Mouse (Mus musculus) kidney, embryonic 15.5 days (tissue): ENCODE measurements around the gene Gpatch1. TPM values are rescaled to one million over a fixed set of nuclear protein-coding genes. Genes with fewer than 3 reads are reported as not detected.

Experiments used
- ATAC-seq: fragments of 200-750 bp; cut with Nextera tagmentation; replicated peaks from 2 replicates; pipeline ENCODE4 v1.8.0; 2017; ENCODE audit warnings: moderate TSS enrichment; ENCODE audit not compliant: low FRiP score
- H3K27ac ChIP-seq: fragments of 300-500 bp; sonication (generic); 2 replicates; pipeline ENCODE4 v1.5.1; 2015; ENCODE audit warnings: mild to moderate bottlenecking, inconsistent platforms
- H3K27me3 ChIP-seq: fragments of 300-500 bp; sonication (generic); 2 replicates; pipeline ENCODE4 v1.6.1; 2015; ENCODE audit warnings: inconsistent platforms
- H3K36me3 ChIP-seq: fragments of 300-500 bp; sonication (generic); 2 replicates; pipeline ENCODE4 v1.6.1; 2015; ENCODE audit warnings: inconsistent platforms
- H3K4me1 ChIP-seq: fragments of 300-500 bp; sonication (generic); 2 replicates; pipeline ENCODE4 v1.6.1; 2015; ENCODE audit warnings: inconsistent platforms
- H3K4me2 ChIP-seq: fragments of 300-500 bp; sonication (generic); 2 replicates; pipeline ENCODE4 v1.6.1; 2015; ENCODE audit warnings: moderate library complexity, mild to moderate bottlenecking, inconsistent platforms
- H3K4me3 ChIP-seq: fragments of 300-500 bp; sonication (generic); replicated peaks from 2 replicates; pipeline ENCODE4 v1.5.1; 2015; ENCODE audit warnings: mild to moderate bottlenecking, inconsistent platforms
- H3K9ac ChIP-seq: fragments of 300-500 bp; sonication (generic); 2 replicates; pipeline ENCODE4 v1.6.1; 2015; ENCODE audit warnings: mild to moderate bottlenecking, inconsistent platforms
- H3K9me3 ChIP-seq: fragments of 300-500 bp; sonication (generic); replicated peaks from 2 replicates; pipeline ENCODE4 v1.6.1; 2016; ENCODE audit warnings: inconsistent platforms
- WGBS: fragments of 180-500 bp; shearing (Covaris S2); methylation state at CpG from one replicate; pipeline ENCODE4 v1.1.7; 2015; ENCODE audit warnings: mixed read lengths; 5-methylcytosine and 5-hydroxymethylcytosine counted together
- polyA plus RNA-seq: library from polyadenylated mRNA; unstranded; fragments of >200 nt; fragmentation: Nextera tagmentation; extraction: Ambion mirVana; gene quantifications from 2 replicates; pipeline ENCODE4 v1.2.1, GENCODE M21; 2015

Gpatch1 gene
- polyA plus RNA-seq: 19.5 and 20.4 TPM in 2 replicates

DNA sequence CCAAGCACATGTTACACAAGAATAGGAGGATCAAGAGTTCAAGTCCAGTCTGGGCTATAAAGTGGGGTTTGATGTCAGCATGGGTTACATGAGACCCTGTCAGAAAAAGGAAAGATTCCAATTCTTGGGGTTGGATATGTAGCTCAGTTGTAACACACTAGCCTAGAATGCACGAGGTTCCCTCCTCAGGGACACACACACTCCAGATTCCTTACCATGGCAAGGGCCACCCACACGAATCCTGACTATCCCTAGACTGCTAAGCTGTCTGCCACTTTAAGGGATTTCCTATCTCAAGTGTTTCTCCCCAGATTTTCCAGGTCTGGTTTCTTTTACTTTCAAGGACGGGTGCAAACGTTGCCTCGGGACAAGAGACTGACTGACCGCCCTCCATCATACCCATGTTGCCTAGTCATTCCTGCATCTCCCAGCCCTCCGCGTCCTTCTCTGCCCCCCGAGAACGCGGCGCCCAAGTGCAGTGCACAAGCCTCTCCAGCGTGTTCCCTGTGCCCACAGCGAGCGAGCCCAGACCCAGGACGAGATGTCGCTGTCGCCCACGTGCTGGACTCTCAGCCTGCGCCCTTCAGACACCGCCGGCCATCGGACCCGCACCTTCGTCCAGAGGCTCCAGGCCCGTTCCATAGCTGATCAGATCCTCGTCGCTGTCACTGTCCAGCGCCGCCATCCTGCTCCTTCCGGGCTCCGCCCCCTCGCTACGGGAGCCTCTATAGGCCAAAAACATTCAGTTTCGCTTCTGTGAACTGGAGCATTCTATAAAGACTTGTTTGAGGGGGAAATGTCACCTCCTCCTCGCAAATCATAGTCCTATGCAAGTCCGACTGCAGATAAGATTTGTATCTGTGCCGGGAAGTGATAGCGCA is at the start of gene Gpatch1:
TSS of gene Gpatch1 (minus strand) at position 712 of the 881 bp plus-strand sequence.
- Histone ChIP-seq H3K4me3 (peak within 1 kb of the TSS; percentile 94), H3K27me3 (no peaks in the 10 kb centered on the region), H3K9ac (peak within 1 kb of the TSS; percentile 74), H3K36me3 (no peaks in the 10 kb centered on the region), H3K9me3 (no peaks in the 10 kb centered on the region), H3K4me2 (peak within 1 kb of the TSS; percentile 74), H3K27ac (peak within 1 kb of the TSS; percentile 74; the same call in 1 of the 2 replicates), H3K4me1 (peaks cover 18% of the 10 kb centered on the region)
- under 1% methylated on average over 39 of the region's 39 CpGs for WGBS
- peak; percentile 72 for ATAC-seq

DNA sequence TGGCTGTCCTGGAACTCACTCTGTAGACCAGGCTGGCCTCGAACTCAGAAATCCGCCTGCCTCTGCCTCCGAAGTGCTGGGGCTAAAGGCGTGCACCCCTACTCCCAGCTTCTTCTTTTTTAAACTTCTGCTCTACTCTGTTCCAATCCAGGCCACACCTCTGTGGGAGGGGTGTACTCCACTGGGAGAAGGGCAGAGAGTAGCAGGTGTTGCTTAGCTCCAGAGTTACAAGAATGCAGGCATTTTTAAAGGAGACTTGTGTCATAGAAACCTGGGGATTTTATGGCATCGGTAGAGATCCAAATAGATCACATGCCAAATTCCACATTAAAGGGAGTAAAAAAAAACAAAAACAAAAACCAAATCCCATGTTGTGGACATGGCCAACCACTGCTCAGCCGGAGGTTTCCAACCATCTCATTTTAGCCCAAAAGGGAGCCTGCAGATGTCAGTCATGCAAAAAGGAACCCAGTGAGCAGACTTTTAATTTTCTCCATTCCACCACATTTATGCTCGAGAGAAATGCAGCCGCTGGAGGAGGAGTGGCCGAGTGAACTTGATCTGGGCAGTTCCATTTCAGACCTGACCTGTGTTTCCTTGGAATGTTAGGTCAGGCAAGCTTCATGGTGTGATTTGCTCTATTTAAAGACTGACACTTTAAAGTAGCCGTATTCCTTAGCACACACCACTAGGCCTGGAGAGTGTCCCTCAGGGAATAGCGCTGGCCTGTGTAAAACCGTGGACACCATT is 47.1 kb upstream of the Gpatch1 start:
- Histone ChIP-seq H3K4me3 (no peak overlapping the region), H3K27ac (peak overlapping the region; percentile 82), H3K27me3 (no peaks in the 10 kb centered on the region), H3K9ac (no peak overlapping the region), H3K4me1 (peaks cover 45% of the 10 kb centered on the region), H3K4me2 (peak overlapping the region; percentile 21; the same call in 1 of the 2 replicates), H3K36me3 (peaks cover 10% of the 10 kb centered on the region; the same call in 1 of the 2 replicates), H3K9me3 (no peaks in the 10 kb centered on the region)
- ATAC-seq: peak; percentile 73
- WGBS: 35% methylated on average over 12 of the region's 12 CpGs

DNA sequence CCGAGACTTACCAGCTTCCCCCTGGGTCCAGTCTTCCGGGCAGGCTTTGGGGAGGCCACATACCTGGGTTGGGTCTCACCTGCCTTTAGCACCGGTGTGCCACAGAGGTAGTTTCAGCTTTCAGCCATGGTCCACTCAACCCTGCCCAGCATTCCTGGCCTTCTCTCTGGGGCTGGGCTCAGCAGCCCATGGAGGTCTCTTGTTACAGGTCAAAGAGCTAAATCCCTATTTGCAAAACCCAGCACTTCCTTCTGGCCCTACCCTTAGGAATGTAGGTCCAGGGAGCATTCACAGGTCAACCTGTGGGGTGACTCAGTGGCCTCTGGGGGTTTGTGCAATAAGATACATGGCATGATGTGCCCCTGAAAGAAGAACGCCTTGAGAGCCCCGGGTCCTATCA is 44.6 kb upstream of the Gpatch1 start:
- 47% methylated on average over 5 of the region's 5 CpGs for WGBS
- peak; percentile 84 for ATAC-seq
- Histone ChIP-seq H3K36me3 (peaks cover 9% of the 10 kb centered on the region; the same call in 1 of the 2 replicates), H3K4me1 (peaks cover 45% of the 10 kb centered on the region), H3K27ac (peak overlapping the region; percentile 84), H3K27me3 (no peaks in the 10 kb centered on the region), H3K9ac (no peak overlapping the region), H3K4me2 (no peak overlapping the region), H3K4me3 (no peak overlapping the region), H3K9me3 (no peaks in the 10 kb centered on the region)

DNA sequence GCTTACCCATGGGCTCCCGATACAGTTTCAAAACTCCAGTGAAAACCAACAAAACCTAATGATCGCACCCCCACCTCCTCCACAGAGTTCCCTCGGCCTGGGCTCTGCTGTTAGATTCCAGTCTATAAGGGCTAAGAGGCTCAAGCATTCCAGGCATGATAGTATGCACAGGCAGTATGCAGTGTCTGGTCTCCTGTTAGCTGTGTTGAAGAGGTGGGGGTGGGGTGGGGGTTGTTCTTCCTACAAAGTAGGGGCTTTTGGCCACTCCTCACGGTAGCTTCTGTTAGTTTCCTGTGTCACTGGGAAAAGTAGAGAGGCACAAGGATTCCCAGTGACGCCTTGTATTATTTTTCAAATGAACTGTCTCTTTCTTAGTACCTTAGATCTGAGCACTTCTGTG is 44.0 kb upstream of the Gpatch1 start:
- ATAC-seq: no peak
- Histone ChIP-seq H3K4me2 (no peak overlapping the region), H3K27me3 (no peaks in the 10 kb centered on the region), H3K9ac (no peak overlapping the region), H3K27ac (peak overlapping the region; percentile 84), H3K4me3 (no peak overlapping the region), H3K36me3 (peaks cover 6% of the 10 kb centered on the region; the same call in 1 of the 2 replicates), H3K9me3 (no peaks in the 10 kb centered on the region), H3K4me1 (peaks cover 45% of the 10 kb centered on the region)
- 60% methylated on average over 5 of the region's 5 CpGs for WGBS

DNA sequence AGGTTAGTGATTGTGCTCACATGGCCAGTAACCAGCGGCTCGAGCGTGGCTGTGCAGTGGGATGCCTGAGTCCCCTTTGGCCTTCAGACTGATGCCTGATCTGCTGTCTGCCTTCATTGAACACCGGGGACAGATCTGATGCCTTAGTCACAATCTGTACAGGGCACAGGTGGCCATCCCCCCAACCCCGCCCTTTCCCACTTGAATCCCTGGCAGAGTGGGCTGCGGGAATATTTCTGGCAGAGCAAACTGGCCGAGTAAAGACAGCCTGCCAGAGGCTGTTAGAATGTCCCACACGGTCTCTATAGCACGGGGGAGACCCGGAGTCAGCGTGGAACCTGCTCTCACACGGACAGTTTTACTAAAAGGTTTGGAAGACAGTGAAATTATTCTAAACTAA is 39.4 kb upstream of the Gpatch1 start:
- Histone ChIP-seq H3K4me2 (no peak overlapping the region), H3K4me1 (peaks cover 19% of the 10 kb centered on the region), H3K27ac (no peak overlapping the region), H3K36me3 (peaks cover 3% of the 10 kb centered on the region; the same call in 1 of the 2 replicates), H3K27me3 (no peaks in the 10 kb centered on the region), H3K9me3 (no peaks in the 10 kb centered on the region), H3K9ac (no peak overlapping the region), H3K4me3 (no peak overlapping the region)
- 79% methylated on average over 12 of the region's 12 CpGs for WGBS
- ATAC-seq: no peak

DNA sequence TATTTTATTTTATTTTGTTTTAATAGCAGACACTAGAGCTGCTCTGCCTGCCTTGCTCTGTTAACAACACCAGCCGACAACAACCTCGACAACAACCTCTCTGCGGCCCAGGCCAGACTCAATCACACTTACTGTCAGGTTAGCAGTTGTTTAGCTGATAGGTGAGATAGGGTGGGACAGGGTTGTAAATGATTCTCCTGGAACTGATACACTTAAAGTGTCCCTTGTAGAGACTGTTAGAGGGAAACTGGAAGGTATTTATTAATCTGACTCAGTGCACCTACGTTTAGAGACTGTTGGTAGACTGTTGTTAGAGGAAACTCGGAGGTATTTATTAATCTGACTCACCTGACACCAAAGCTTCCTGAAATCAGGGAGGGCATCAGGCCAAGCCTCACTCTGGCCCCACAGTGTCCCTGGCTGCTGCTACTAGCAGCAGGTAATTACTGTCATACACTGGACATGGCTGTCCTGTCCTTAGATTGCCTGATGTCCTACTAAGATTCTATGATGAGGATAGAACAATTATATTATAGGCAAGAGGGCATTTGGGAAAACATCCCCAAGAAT is 37.1 kb upstream of the Gpatch1 start:
- H3K4me3 ChIP-seq: no peak overlapping the region
- no peaks in the 10 kb centered on the region for H3K9me3 ChIP-seq
- H3K36me3 ChIP-seq: peaks cover 3% of the 10 kb centered on the region; the same call in 1 of the 2 replicates
- H3K4me2 ChIP-seq: no peak overlapping the region
- ATAC-seq: no peak
- 49% methylated on average over 5 of the region's 5 CpGs for WGBS
- H3K27ac ChIP-seq: 0 out of 2 replicates have a peak overlapping the region, but pooled peaks have one; percentile 19
- 0 out of 2 replicates have a peak, but pooled peaks cover 10% of the 10 kb centered on the region for H3K4me1 ChIP-seq
- no peaks in the 10 kb centered on the region for H3K27me3 ChIP-seq
- no peak overlapping the region for H3K9ac ChIP-seq

DNA sequence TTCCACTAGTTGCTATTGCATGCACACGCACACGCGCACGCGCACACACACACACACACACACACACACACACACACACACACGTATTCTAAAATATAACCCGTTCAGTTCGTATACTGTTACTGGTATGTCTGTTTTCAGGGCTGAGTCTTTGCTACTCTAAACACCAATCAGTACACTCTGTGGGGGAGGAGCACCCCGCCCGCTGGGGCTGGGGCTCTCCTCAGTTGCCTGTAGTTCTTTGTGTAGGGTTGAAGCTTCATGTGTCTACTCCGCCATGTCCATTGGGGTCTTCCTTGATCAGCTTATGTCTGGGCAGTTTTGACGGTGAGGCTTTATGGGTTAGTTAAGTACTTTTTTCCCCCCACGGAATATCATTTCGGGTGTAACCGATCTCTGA is 35.1 kb upstream of the Gpatch1 start:
- 88% methylated on average over 15 of the region's 15 CpGs for WGBS
- Histone ChIP-seq H3K27me3 (no peaks in the 10 kb centered on the region), H3K27ac (no peak overlapping the region), H3K9me3 (no peaks in the 10 kb centered on the region), H3K9ac (no peak overlapping the region), H3K4me3 (no peak overlapping the region), H3K36me3 (peaks cover 3% of the 10 kb centered on the region; the same call in 1 of the 2 replicates), H3K4me2 (no peak overlapping the region), H3K4me1 (peaks cover 18% of the 10 kb centered on the region; the same call in 1 of the 2 replicates)
- no peak for ATAC-seq

DNA sequence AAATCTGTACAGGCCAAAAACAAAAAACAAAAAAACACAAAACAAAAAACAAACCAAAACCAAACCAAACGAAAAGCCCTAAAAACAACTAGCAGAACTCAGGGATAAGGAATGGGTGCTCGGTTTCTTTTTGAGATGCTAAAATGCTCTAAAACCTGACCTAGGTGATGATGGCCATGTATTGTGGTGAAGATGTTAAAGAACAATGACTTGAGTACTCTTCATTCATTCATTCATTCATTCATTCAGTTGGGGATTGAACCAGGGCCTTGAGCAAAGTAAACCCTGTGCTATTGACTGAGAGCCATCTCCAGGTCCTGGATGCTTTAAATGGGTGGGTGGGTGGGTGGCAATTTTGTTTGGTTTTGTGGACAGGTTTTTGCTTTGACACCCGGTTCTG is 32.9 kb upstream of the Gpatch1 start:
- 0 out of 2 replicates have a peak, but pooled peaks cover 3% of the 10 kb centered on the region for H3K36me3 ChIP-seq
- no peak for ATAC-seq
- no peak overlapping the region for H3K27ac ChIP-seq
- H3K4me1 ChIP-seq: peaks cover 26% of the 10 kb centered on the region; the same call in 1 of the 2 replicates
- 88% methylated on average over 3 of the region's 3 CpGs for WGBS
- H3K4me2 ChIP-seq: no peak overlapping the region
- H3K27me3 ChIP-seq: no peaks in the 10 kb centered on the region
- H3K9me3 ChIP-seq: no peaks in the 10 kb centered on the region
- no peak overlapping the region for H3K4me3 ChIP-seq
- no peak overlapping the region for H3K9ac ChIP-seq

DNA sequence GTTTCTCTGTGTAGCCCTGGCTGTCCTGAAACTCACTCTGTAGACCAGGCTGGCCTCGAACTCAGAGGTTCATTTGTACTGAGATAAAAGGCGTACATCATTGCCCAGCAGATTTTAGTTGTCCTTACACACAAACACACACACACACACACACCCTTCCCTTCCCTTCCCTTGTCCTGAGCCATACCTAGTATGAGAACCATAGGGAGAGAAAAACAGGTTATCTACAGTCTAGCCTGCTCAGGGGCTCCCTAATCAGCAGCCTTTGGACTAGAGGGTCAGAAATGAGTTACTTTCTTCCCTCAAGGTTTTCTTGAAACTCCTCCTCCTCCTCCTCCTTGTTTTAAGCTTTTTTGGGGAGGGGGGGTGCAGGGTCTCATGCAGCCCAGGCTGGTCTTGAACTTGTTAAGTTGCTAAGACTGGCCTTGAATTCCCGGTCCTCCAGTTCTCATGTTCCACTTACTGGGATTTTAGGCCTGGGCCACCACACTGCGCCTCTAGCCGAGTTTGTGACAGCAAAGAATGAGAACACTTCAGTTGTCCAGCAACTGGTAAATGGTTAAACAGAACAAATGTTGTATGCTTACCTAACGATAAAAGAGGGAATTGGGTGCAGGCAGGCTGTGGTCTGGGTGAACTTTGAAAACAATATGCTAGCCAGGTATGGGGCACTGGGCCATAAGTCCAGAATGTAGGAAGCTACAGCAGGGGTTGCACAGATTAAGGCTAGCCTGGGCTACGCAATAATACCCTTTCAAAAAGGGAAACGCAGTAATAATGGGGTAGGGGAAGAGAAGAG is 31.8 kb upstream of the Gpatch1 start:
- Histone ChIP-seq H3K4me2 (no peak overlapping the region), H3K9ac (no peak overlapping the region), H3K9me3 (no peaks in the 10 kb centered on the region), H3K27ac (peak overlapping the region; percentile 37; the same call in 1 of the 2 replicates), H3K27me3 (no peaks in the 10 kb centered on the region), H3K4me3 (no peak overlapping the region), H3K4me1 (peaks cover 20% of the 10 kb centered on the region; the same call in 1 of the 2 replicates), H3K36me3 (0 out of 2 replicates have a peak, but pooled peaks cover 3% of the 10 kb centered on the region)
- no peak for ATAC-seq
- 86% methylated on average over 8 of the region's 8 CpGs for WGBS

DNA sequence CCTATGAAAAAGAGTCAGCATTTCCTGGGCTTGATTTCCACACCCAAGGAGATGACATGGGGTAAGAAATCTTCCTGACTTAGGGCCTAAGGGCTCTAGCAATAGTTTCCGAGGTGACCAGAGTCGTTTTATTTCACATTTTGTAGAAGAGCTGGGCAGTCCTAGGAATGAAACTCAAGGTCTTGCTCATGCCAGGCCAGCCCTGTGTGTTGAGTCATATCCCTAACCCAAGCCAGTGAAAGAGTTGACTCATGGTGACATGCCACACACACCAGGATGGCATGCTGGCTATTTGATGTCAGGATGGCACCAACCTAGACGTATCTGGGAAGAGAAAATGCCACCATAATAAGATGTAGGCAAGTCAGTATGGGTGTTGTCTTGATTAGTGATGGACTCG is 30.8 kb upstream of the Gpatch1 start:
- no peak overlapping the region for H3K9ac ChIP-seq
- no peak overlapping the region for H3K4me2 ChIP-seq
- 0 out of 2 replicates have a peak, but pooled peaks cover 3% of the 10 kb centered on the region for H3K36me3 ChIP-seq
- WGBS: 88% methylated on average over 4 of the region's 4 CpGs
- no peak for ATAC-seq
- no peaks in the 10 kb centered on the region for H3K27me3 ChIP-seq
- H3K9me3 ChIP-seq: no peaks in the 10 kb centered on the region
- H3K27ac ChIP-seq: no peak overlapping the region
- H3K4me1 ChIP-seq: peaks cover 18% of the 10 kb centered on the region; the same call in 1 of the 2 replicates
- no peak overlapping the region for H3K4me3 ChIP-seq
